Mouse (Mus musculus) megakaryocyte, embryonic 14.5 days (primary cell): ENCODE measurements around the gene Mfsd5.

Experiments used
- FLI1 ChIP-seq: IDR thresholded peaks from 2 replicates; pipeline ENCODE4 v1.6.1; 2012; ENCODE audit warnings: low read length, inconsistent platforms, mixed read lengths
- GATA1 ChIP-seq: IDR thresholded peaks from 3 replicates; pipeline ENCODE4 v1.6.1; 2012; ENCODE audit warnings: mixed read lengths, low read length, inconsistent platforms, borderline replicate concordance

GRCm38 (mm10) chr15:102316263-102316662 lies 37.0 kb downstream of the Mfsd5 start:
- TF ChIP-seq GATA1 (no peak), FLI1 (no peak)
